Mouse (Mus musculus) heart, adult 2 months (tissue): ENCODE data around the gene Dpp10.

Experiments used
- CTCF ChIP-seq: fragments of 200-600 bp; IDR thresholded peaks from 2 replicates; pipeline ENCODE4 v1.8.1; 2022; ENCODE audit warnings: antibody characterized with exemption, mild to moderate bottlenecking, moderate library complexity
- EP300 ChIP-seq: fragments of 200-500 bp; IDR thresholded peaks from 2 replicates; pipeline ENCODE4 v1.6.1; 2011; ENCODE audit warnings: low read depth, low read length, control low read depth; ENCODE audit not compliant: insufficient read depth
- POLR2A ChIP-seq: fragments of 200-500 bp; IDR thresholded peaks from 2 replicates; pipeline ENCODE4 v1.6.1; 2011; ENCODE audit warnings: mild to moderate bottlenecking, low read depth, low read length, control low read depth; ENCODE audit not compliant: insufficient read depth

DNA sequence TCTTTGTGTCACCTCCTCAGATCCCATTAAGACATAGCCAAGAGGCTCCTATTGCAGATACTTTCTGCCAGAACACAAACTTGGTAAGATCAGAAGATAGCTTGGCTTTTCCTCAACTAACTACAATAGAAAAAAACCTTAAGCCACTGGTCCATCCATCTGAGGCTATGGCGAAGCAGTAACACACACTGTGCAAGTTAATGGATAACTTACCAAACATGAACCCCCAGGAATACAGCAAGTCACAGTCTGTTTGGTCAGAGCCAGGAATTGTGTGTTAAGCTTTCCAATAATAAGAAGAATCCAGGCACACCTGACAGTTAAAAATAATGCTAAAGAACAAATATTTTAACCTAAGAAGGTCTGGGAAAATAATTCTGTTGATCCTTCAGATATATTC, 502.9 kb downstream of the Dpp10 start:
- TF ChIP-seq CTCF (no peak), POLR2A (no peak), EP300 (no peak)
